Mouse (Mus musculus) adrenal gland, postnatal 10 days (tissue): ENCODE data around the gene Chpt1. TPM values are rescaled to one million over a fixed set of nuclear protein-coding genes. Genes with fewer than 3 reads are reported as not detected.
"Not testable (repeated sequence)": the region's sequence is repeated elsewhere in the genome, so short reads cannot be mapped to it uniquely, and the experiment has no call there.

Source experiments
- DNase-seq: peaks from one replicate; pipeline ENCODE4 v3.0.0; 2021; ENCODE audit warnings: mixed read lengths
- long read RNA-seq, 2 experiments: library from polyadenylated mRNA; stranded (forward); transcript quantifications; one replicate each; pipeline ENCODE4 v2.0.0; 2021
- total RNA-seq, 2 experiments: library from RNA; stranded (reverse); gene quantifications; 2 replicates each; pipeline ENCODE4 v1.2.3; 2021

Chpt1 gene
- 100 to 1,000 TPM; 225 to 228 TPM for total RNA-seq
- long read RNA-seq, experiment 1, full-length matches to known transcripts, result 548 of 614 reads
- long read RNA-seq, experiment 1, partial matches to known transcripts, result 20 of 614 reads
- long read RNA-seq, experiment 1, other reads (novel, unspliced or antisense), result 46 of 614 reads
- long read RNA-seq, experiment 2, full-length matches to known transcripts, result 314 of 356 reads
- long read RNA-seq, experiment 2, partial matches to known transcripts, result 19 of 356 reads
- long read RNA-seq, experiment 2, other reads (novel, unspliced or antisense), result 23 of 356 reads

GRCm38 (mm10) chr10:88503421-88504314, at the start of gene Chpt1:
TSS of gene Chpt1 (minus strand) at chr10:88504073.
- DNase-seq, result peak; percentile 97

- DNase-seq, result no peak
These were observed 48.9 kb upstream of the Chpt1 start for GRCm38 (mm10) chr10:88552738-88553137.

- DNase-seq, result no peak
These were observed 46.4 kb upstream of the Chpt1 start for GRCm38 (mm10) chr10:88550225-88550624.

GRCm38 (mm10) chr10:88547635-88548034, 43.8 kb upstream of the Chpt1 start:
- DNase-seq, result no peak

GRCm38 (mm10) chr10:88530631-88531030, 26.8 kb upstream of the Chpt1 start:
- DNase-seq, result no peak

GRCm38 (mm10) chr10:88524016-88524415, 20.1 kb upstream of the Chpt1 start:
- no peak for DNase-seq

- no peak for DNase-seq
These were observed 19.3 kb upstream of the Chpt1 start for GRCm38 (mm10) chr10:88523212-88523611.

- no peak for DNase-seq
These were observed 18.9 kb upstream of the Chpt1 start for GRCm38 (mm10) chr10:88522795-88523194.

GRCm38 (mm10) chr10:88515049-88515448, 11.2 kb upstream of the Chpt1 start:
- DNase-seq, result not testable (repeated sequence)

- peak; percentile 87 for DNase-seq
These were observed 10.6 kb upstream of the Chpt1 start for GRCm38 (mm10) chr10:88514495-88514894.

- DNase-seq, result no peak
These were observed 9.8 kb upstream of the Chpt1 start for GRCm38 (mm10) chr10:88513574-88514135.

GRCm38 (mm10) chr10:88511355-88511754, 7.5 kb upstream of the Chpt1 start:
- DNase-seq, result no peak

GRCm38 (mm10) chr10:88510503-88511271, 6.8 kb upstream of the Chpt1 start:
- DNase-seq, result peak; percentile 76

- DNase-seq, result peak; percentile 44
These were observed 3.8 kb upstream of the Chpt1 start for GRCm38 (mm10) chr10:88507691-88508143.

- no peak for DNase-seq
These were observed 1.4 kb upstream of the Chpt1 start for GRCm38 (mm10) chr10:88505256-88505655.

- DNase-seq, result peak; percentile 39
These were observed 608 bp upstream of the Chpt1 start for GRCm38 (mm10) chr10:88504481-88504880.

- DNase-seq, result no peak
These were observed 954 bp downstream of the Chpt1 start for GRCm38 (mm10) chr10:88502919-88503318.

- DNase-seq, result peak; percentile 25
These were observed 1.7 kb downstream of the Chpt1 start for GRCm38 (mm10) chr10:88501886-88502765.

GRCm38 (mm10) chr10:88501370-88501769, 2.5 kb downstream of the Chpt1 start:
- DNase-seq, result no peak

GRCm38 (mm10) chr10:88499993-88500392, 3.9 kb downstream of the Chpt1 start:
- no peak for DNase-seq
